Mouse (Mus musculus) spleen, adult 2 months (tissue): ENCODE measurements around the gene Orm3. TPM values are rescaled to one million over a fixed set of nuclear protein-coding genes. Genes with fewer than 3 reads are reported as not detected.
"Not testable (repeated sequence)": the region's sequence is repeated elsewhere in the genome, so short reads cannot be mapped to it uniquely, and the experiment has no call there.

ENCODE experiments used
- DNase-seq, 2 experiments: peaks; one replicate each; pipeline versions ENCODE4 v3.0.0 to v3.0.0-alpha.2; 2012 to 2021; ENCODE audit warnings: low spot score in 2 of 2, low read depth in 1 of 2
- H3K27ac ChIP-seq: fragments of 200-500 bp; 2 replicates; pipeline ENCODE4 v1.5.1; 2012; ENCODE audit warnings: low read length, inconsistent platforms; ENCODE audit not compliant: insufficient read depth
- H3K27me3 ChIP-seq: fragments of 200-500 bp; 2 replicates; pipeline ENCODE4 v1.6.1; 2012; ENCODE audit warnings: mild to moderate bottlenecking, moderate library complexity, low read length, inconsistent platforms; ENCODE audit not compliant: control insufficient read depth, insufficient read depth
- H3K36me3 ChIP-seq: fragments of 200-500 bp; 2 replicates; pipeline ENCODE4 v1.6.1; 2012; ENCODE audit warnings: mild to moderate bottlenecking, low read length, inconsistent platforms; ENCODE audit not compliant: control insufficient read depth, insufficient read depth
- H3K4me1 ChIP-seq: fragments of 200-500 bp; 2 replicates; pipeline ENCODE4 v1.6.1; 2011; ENCODE audit warnings: inconsistent platforms; ENCODE audit not compliant: control insufficient read depth, insufficient read depth, insufficient read length
- H3K4me3 ChIP-seq: fragments of 200-500 bp; 2 replicates; pipeline ENCODE4 v1.5.1; 2011; ENCODE audit warnings: mild to moderate bottlenecking, inconsistent platforms; ENCODE audit not compliant: insufficient read depth, insufficient read length; ENCODE audit errors: extremely low read depth
- CTCF ChIP-seq: fragments of 200-500 bp; IDR thresholded peaks from 2 replicates; pipeline ENCODE4 v1.5.1; 2011; ENCODE audit warnings: mild to moderate bottlenecking, inconsistent platforms; ENCODE audit not compliant: insufficient read depth, insufficient read length, insufficient replicate concordance; ENCODE audit errors: extremely low read depth
- POLR2A ChIP-seq: fragments of 200-500 bp; IDR thresholded peaks from 2 replicates; pipeline ENCODE4 v1.6.1; 2011; ENCODE audit warnings: low read depth, low read length, inconsistent platforms
- WGBS: fragments of 180-500 bp; shearing (Covaris S2); methylation state at CpG from one replicate; pipeline ENCODE4 v1.1.7; 2018; 5-methylcytosine and 5-hydroxymethylcytosine counted together
- polyA plus RNA-seq: library from polyadenylated mRNA; depleted of rRNA; stranded (reverse); fragments of >200 nt; gene quantifications from 2 replicates; pipeline ENCODE4 v1.2.3, GENCODE M21; 2012

Orm3 gene
- polyA plus RNA-seq, 1 experiment: not detected

GRCm38 (mm10) chr4:63316076-63316746 is 39.8 kb upstream of the Orm3 start:
- 62% methylated on average over 8 of the region's 9 CpGs for WGBS
- Histone ChIP-seq H3K27ac (no peak overlapping the region), H3K36me3 (no peaks in the 10 kb centered on the region), H3K27me3 (no peaks in the 10 kb centered on the region), H3K4me3 (no peak overlapping the region), H3K4me1 (no peaks in the 10 kb centered on the region)
- DNase-seq: no peak
- TF ChIP-seq CTCF: no peak
- TF ChIP-seq POLR2A: no peak

GRCm38 (mm10) chr4:63319566-63319965 is 36.4 kb upstream of the Orm3 start:
- not testable (repeated sequence) for H3K4me3 ChIP-seq, H3K4me1 ChIP-seq, H3K36me3 ChIP-seq, H3K27me3 ChIP-seq, H3K27ac ChIP-seq
- DNase-seq: peak in 1 of 2 experiments; percentile 39
- 27% methylated on average over 3 of the region's 3 CpGs for WGBS
- peak; percentile 41; the same call in 1 of the 2 replicates for TF ChIP-seq CTCF

GRCm38 (mm10) chr4:63323275-63323815 is 32.6 kb upstream of the Orm3 start:
- 94% methylated on average over 8 of the region's 8 CpGs for whole genome bisulfite sequencing
- Histone ChIP-seq H3K4me3 (no peak overlapping the region), H3K27ac (no peak overlapping the region), H3K27me3 (no peaks in the 10 kb centered on the region), H3K4me1 (no peaks in the 10 kb centered on the region), H3K36me3 (no peaks in the 10 kb centered on the region)
- no peak for DNase-seq
- TF ChIP-seq CTCF (no peak), POLR2A (no peak)

GRCm38 (mm10) chr4:63333403-63333802 is 22.6 kb upstream of the Orm3 start:
- Histone ChIP-seq H3K4me3 (no peak overlapping the region), H3K4me1 (no peaks in the 10 kb centered on the region), H3K27ac (no peak overlapping the region), H3K36me3 (no peaks in the 10 kb centered on the region), H3K27me3 (no peaks in the 10 kb centered on the region)
- 92% methylated on average over 4 of the region's 4 CpGs for WGBS
- DNase-seq: no peak
- TF ChIP-seq CTCF (no peak), POLR2A (no peak)

GRCm38 (mm10) chr4:63338414-63339076 is 17.4 kb upstream of the Orm3 start:
- Histone ChIP-seq H3K27me3 (no peaks in the 10 kb centered on the region), H3K27ac (no peak overlapping the region), H3K4me1 (no peaks in the 10 kb centered on the region), H3K36me3 (no peaks in the 10 kb centered on the region), H3K4me3 (no peak overlapping the region)
- no peak for DNase-seq
- 82% methylated on average over 3 of the region's 3 CpGs for WGBS
- TF ChIP-seq CTCF (no peak), POLR2A (no peak)

- DNase-seq: no peak
- Histone ChIP-seq H3K27me3 (no peaks in the 10 kb centered on the region), H3K36me3 (no peaks in the 10 kb centered on the region), H3K4me1 (no peaks in the 10 kb centered on the region), H3K27ac (no peak overlapping the region), H3K4me3 (no peak overlapping the region)
- no peak for TF ChIP-seq POLR2A
- no peak for TF ChIP-seq CTCF
- WGBS: 78% methylated on average over 4 of the region's 4 CpGs
These were observed 13.5 kb upstream of the Orm3 start for GRCm38 (mm10) chr4:63342491-63342890.

- no peak overlapping the region for H3K4me3 ChIP-seq
- DNase-seq: no peak
- no peaks in the 10 kb centered on the region for H3K27me3 ChIP-seq
These were observed 12.4 kb upstream of the Orm3 start for GRCm38 (mm10) chr4:63343608-63344007.

More at GRCm38 (mm10) chr4:63343608-63344007, 12.4 kb upstream of the Orm3 start:
- WGBS: 90% methylated on average over 3 of the region's 3 CpGs
- no peak overlapping the region for H3K27ac ChIP-seq
- TF ChIP-seq POLR2A (no peak), CTCF (no peak)
- no peaks in the 10 kb centered on the region for H3K36me3 ChIP-seq
- no peaks in the 10 kb centered on the region for H3K4me1 ChIP-seq
